Mouse (Mus musculus): ENCODE measurements at regions not wholly inside any gene's neighbourhood (a gene's known extent, or its start where the extent isn't known, plus 50 kb on each side); places are given as distances from the start of the nearest gene placed in this dataset.

- TF ChIP-seq POLR2A (IDR thresholded peaks at IDR 0.05; ENCODE audit: insufficient read length, low read depth) (no peak), MYOD1 (IDR thresholded peaks at IDR 0.05; ENCODE audit: control insufficient read depth in 1 of 3, insufficient read length in 2 of 3, low read depth in 2 of 3) (no peak), E2F4 (IDR thresholded peaks at IDR 0.05; ENCODE audit: insufficient read depth) (no peak), USF1 (IDR thresholded peaks at IDR 0.05; ENCODE audit: low read depth) (no peak), TCF3 (IDR thresholded peaks at IDR 0.05; ENCODE audit: insufficient read length, low read depth) (no peak), MAX (IDR thresholded peaks at IDR 0.05; ENCODE audit: low read depth) (no peak)
These were observed 208.7 kb upstream of the Cadm1 start for GRCm38 (mm10) chr9:47321106-47321789.

All from myocyte (in vitro differentiated cells).